Mouse (Mus musculus) lung, adult 18-20 months (tissue): ENCODE results near the gene Atm.

Source experiments
- DNase-seq, 2 experiments: peaks; one replicate each; pipeline ENCODE4 v3.0.0; 2022; ENCODE audit warnings: mixed read lengths in 2 of 2

Atm gene

DNA sequence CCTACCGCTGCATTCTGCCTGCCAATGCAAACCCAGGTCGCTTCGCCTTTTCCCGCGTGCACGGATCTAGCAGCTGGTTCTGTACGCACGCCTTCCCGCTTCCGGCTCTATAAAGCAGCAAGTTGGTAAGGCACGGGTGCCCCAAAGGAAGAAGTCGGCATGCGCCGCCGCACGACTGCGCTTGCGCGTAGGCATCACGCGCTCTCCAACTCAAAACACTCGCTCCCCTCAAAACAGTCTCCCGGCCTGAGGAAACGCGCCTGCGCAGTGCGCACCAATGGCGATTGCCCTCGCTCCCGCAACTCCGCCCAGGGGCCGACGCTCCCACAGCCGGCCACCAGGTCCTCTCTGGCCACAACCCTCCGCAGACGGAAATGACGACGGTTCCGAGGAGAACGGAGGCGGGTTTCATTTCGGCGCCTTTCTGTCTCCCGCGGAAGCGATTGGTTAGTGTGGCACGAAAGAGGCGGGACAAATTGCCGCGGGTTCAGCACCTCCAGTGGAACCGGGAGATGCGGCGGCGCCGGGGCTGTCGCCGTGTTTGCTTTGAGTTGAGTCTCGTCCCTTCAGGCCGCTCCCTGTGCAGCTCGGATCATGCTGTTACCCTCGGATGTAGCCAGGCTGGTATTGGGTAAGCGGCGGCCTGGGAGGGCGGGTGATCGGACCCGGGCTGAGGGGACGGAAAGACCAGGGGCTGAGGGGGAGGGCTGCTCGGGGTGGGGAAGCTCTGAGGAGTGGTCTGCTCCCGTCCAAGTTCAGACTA, at the start of gene Atm, which contains the start of gene Npat:
TSS of gene Atm (minus strand) at position 183 of the 763 bp plus-strand sequence.
TSS of gene Npat (plus strand) at position 490 of the 763 bp plus-strand sequence.
- peak; percentile 100 for DNase-seq

DNA sequence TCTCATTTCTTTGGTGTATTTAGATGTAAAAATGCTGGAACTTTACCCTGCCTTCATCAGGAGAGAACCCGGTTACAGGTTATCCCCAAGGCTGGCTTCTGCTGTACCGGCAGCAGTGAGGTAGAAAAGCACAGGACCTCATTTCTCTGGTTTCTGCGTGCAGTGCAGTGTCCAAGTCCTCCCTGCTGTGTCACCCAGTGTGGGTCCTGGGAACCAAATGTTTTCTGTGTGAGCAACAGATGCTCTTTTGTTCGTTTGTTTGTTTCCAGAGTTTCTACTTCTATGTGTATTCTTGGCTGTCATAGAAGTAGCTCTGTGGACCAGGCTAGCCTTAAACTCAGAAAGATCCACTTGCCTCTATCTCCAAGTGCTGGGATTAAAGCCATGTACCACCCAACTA, 45.3 kb upstream of the Atm start:
- DNase-seq: no peak

GRCm38 (mm10) chr9:53575721-53576120, 39.2 kb upstream of the Atm start:
- no peak for DNase-seq

- DNase-seq: no peak
Observed at GRCm38 (mm10) chr9:53572516-53573307, 36.2 kb upstream of the Atm start.

- DNase-seq: no peak
Observed at GRCm38 (mm10) chr9:53570662-53571061, 34.1 kb upstream of the Atm start.

GRCm38 (mm10) chr9:53537336-53537965, 911 bp upstream of the Atm start:
- peak in 1 of 2 experiments; percentile 29 for DNase-seq

DNA sequence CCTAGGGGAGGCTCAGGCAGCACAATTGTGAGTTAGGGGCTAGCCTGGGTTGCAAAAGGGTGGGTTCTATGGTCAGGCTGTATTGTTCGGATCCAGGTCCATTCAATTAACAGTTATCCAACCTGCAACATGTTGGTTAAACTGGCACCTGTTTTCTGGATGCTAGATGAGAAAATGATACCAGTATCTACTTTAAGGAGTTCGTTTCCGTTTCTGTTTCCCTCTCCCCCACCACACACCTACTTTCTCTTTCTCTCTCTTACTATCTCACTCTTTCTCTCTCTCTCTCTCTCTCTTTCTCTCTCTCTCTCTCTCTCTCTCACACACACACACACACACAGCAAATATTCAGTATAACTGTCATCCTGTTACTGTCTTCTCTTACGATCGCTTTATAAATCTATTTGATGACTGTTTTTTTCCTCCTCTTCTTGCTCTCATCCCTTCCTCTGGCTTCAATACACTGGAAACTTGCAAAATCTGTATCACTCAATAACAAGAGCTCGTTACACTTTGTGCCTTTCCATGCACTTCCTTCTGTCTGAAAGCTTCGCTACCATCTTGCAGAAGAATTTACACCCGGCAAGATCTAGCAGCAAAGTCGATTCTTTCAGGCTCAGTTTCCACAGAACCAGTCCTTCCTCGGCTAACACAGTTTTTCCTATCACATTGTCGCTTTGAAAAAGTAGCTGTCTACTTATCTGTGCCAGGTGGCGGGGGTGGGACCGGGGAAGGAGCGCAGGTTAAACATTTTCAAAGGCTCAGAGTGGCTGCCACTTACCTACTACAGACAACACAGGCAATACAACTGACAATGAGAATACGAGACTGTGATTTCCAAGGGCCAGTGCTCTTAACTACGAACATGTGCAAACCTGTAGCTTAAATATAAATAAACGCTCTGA, 872 bp downstream of the Atm start:
- peak in 1 of 2 experiments; percentile 12 for DNase-seq

DNA sequence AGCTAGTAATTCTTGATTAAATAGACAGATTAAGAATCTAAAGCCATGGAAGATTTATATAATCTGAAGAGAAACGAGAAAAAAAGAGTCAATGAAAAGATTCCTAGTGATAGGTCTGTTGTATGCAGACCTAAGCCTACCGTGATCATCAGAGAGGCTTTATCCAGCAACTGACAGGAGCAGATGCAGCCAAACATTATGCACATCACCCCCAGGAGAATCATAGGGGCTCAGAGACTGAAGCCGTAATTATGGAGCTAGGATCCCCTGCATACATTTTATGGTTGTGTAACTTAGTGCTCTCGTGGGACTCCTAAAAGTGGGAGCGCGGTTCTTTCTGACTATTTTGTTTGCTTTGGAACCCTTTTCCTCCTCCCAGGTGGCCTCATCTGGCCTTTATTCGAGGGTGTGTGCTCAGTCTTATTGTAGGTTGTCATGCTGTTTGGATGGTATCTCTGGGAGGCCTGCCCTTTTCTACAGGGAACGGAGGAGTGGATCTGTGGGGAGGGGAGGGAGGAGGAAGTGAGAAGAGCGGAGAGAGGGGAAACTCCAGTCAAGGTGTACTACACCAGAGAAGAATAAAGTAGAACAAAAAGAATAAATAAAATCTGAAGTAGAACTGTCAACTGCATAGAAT, 19.0 kb downstream of the Atm start:
- DNase-seq: no peak

DNA sequence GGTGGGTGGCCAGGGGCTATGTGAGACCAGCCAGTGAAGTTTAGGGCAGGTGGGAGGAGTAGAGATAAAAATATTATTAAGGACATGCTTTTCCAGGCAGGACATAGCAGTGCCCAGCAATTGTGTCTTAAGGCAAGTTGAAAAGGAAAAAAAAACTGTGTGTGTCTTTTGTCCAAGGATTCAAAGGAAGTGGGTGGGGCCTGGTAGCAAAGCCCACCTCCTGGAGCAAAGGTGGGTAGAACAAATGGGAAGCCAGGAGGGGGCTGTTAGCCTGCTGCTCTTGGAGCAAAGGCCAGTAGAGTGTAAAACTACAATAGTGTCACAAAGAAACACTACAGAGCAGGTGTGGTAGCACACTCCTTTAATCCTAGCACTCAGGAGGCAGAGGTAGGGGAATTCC, 22.4 kb downstream of the Atm start:
- DNase-seq: no peak

- DNase-seq: no peak
Observed at GRCm38 (mm10) chr9:53508053-53508452, 28.5 kb downstream of the Atm start.

GRCm38 (mm10) chr9:53485886-53486285, 50.7 kb downstream of the Atm start:
- no peak for DNase-seq

GRCm38 (mm10) chr9:53472806-53473518, 63.6 kb downstream of the Atm start:
- no peak for DNase-seq

DNA sequence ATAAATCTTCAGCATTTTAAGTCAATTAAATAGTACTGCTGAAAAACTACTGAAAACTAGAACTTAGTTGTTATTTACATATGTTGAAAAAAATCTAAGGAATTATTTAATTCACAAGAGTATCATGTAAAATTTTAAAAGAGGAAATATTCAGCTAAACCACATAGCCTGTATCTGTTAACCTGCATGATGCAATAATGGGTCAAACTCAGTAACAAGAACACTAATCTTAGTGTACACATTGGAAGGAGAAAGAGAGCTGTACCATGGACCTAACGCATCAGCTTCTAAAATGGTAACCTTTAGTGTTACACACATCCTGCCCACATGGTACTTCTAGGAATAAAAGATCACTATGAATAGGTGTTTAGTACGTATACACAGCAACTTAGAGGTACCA, 84.5 kb downstream of the Atm start:
- no peak for DNase-seq

- DNase-seq: no peak
Observed at GRCm38 (mm10) chr9:53450609-53451008, 85.9 kb downstream of the Atm start.

DNA sequence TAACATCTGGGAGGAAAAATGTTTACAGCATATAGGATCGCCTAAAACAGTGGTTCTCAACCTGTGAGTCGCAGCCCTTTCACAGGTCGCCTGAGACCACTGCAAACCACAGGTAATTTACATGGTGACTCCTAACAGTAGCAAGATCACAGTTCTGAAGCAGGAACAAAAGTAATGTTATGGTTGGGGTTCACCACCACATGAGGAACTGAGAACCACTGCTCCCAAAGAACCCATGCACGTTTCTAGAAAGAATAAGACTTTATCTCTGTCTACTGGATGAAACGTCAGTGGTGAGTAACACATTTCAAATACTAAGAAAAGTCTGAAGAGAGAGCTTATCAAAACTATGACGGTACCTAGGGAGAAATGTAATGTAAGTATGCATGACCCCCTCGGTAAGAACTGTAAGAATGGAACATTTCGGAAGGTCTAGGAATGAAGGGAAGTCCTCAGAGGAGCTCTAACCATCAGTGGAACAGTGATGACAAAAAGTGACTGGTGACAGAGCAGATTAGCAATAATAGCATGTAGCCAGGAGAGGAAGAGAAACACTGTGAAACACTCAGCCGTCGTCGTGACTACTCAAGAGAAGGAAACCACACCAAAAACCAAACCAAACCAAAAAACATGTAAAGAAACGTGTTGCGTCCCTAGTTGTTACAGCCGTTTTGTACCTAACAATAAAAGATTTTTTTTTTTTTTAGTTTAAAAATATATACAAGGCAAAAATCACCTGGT, 100.5 kb downstream of the Atm start:
- no peak for DNase-seq

DNA sequence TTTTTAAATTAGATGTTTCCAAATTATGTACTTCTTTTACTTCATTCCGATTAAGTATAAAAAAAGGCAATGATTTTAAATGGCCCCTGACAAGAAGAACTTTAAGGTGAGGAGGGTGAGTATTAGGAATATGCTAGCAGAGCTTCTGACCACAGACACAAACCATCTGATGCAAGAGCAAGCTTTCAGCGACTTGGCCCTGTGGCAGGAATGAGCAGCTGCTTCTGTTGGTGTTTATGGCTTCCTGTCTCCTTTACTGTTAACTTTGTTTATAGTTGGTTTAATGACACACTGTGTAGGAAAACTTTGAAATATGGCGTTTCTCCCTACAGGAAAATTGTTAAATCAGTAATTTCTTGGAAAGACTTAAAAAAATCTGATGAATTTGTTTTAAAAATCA, 108.9 kb downstream of the Atm start:
- no peak for DNase-seq

- no peak for DNase-seq
Observed at GRCm38 (mm10) chr9:53426726-53427125, 109.8 kb downstream of the Atm start.

DNA sequence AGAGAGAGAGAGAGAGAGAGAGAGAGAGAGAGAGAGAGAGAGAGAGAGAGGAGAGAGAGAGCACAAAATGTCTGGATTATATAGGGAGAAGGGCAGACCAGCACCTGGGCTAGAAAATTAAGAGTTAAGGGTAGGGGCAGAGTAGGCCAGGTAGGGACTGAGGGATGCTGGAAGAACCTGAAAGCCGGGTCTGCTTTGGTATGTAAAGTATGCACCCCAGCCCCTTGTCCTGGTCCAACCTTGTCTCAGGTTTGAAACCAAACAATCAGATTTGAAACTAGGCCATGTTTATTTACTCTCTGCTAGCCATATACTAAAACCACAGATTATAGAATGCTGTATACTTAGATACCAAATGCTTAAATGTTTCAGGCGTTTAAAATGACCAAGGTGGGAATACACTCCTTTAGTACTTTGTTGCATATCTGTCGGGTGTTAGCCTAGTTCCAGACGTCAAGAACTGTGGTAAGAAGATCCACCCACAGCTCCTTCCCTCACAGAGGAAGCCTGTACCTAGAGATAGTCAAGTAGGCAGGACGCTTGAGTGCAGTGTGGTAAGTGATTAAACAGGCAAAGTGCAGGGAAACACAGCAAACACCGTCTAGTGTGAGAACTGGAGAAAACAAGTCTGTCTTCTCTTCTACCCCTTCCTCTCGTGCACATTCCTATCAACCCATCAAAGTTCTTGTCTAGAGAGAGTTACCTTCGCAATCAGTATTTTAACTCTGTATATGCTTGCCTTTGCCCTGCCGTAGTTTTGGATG, 114.2 kb downstream of the Atm start:
- no peak for DNase-seq

- no peak for DNase-seq
Observed at GRCm38 (mm10) chr9:53409427-53409826, 127.1 kb downstream of the Atm start.

GRCm38 (mm10) chr9:53408953-53409361, 127.6 kb downstream of the Atm start:
- peak; percentile 54 to 77 for DNase-seq
